Mouse (Mus musculus) thymus, adult 2 months (tissue): ENCODE measurements around the gene 5730455P16Rik.

Experiments used
- CTCF ChIP-seq: fragments of 200-500 bp; IDR thresholded peaks from 2 replicates; pipeline ENCODE4 v1.5.1; 2012; ENCODE audit warnings: mild to moderate bottlenecking, control low read depth, low read length, moderate library complexity, borderline replicate concordance; ENCODE audit not compliant: control insufficient read depth, poor library complexity, insufficient read depth; ENCODE audit errors: extremely low read depth
- POLR2A ChIP-seq: fragments of 200-500 bp; IDR thresholded peaks from 2 replicates; pipeline ENCODE4 v1.6.1; 2012; ENCODE audit warnings: mild to moderate bottlenecking, low read length, control low read depth, moderate library complexity; ENCODE audit not compliant: control insufficient read depth, poor library complexity, insufficient read depth; ENCODE audit errors: extremely low read depth

- TF ChIP-seq POLR2A (no peak), CTCF (no peak)
These were observed 53.2 kb downstream of the 5730455P16Rik start for GRCm38 (mm10) chr11:80324636-80325035.
